Mouse (Mus musculus): ENCODE data around the gene Rhno1. TPM values are rescaled to one million over a fixed set of nuclear protein-coding genes. Genes with fewer than 3 reads are reported as not detected.

Gene Rhno1
- 9.8 and 9.9 TPM in 2 replicates for polyA plus RNA-seq (2012)

- H3K36me3 ChIP-seq (ENCODE audit: control insufficient read depth): peaks cover 72% of the 10 kb centered on the region
- TF ChIP-seq TAL1 (IDR thresholded peaks at IDR 0.05; ENCODE audit: low read length) (no peak), GATA1 (IDR thresholded peaks at IDR 0.05; ENCODE audit: low read length) (no peak)
- no peaks in the 10 kb centered on the region for H3K27me3 ChIP-seq (ENCODE audit: control insufficient read depth)
- H3K4me1 ChIP-seq (ENCODE audit: control insufficient read depth): peaks cover 56% of the 10 kb centered on the region
- no peaks in the 10 kb centered on the region for H3K9me3 ChIP-seq (ENCODE audit: control insufficient read depth, low read length)
- H3K4me3 ChIP-seq (replicated peaks): peak within 1 kb of the TSS; percentile 99
Observed at GRCm38 (mm10) chr6:128362381-128363006, at the start of gene Rhno1, which contains the start of gene Foxm1. Gene Rhno1, minus strand, starts transcription at chr6:128362911. Gene Foxm1, plus strand, starts transcription at chr6:128362967.

GRCm38 (mm10) chr6:128411115-128411514 is 48.4 kb upstream of the Rhno1 start:
- Histone ChIP-seq H3K36me3 (ENCODE audit: control insufficient read depth) (peaks cover 82% of the 10 kb centered on the region), H3K27me3 (ENCODE audit: control insufficient read depth) (no peaks in the 10 kb centered on the region), H3K4me1 (ENCODE audit: control insufficient read depth) (no peaks in the 10 kb centered on the region), H3K4me3 (replicated peaks) (no peak overlapping the region), H3K9me3 (ENCODE audit: control insufficient read depth, low read length) (no peaks in the 10 kb centered on the region)
- TF ChIP-seq TAL1 (IDR thresholded peaks at IDR 0.05; ENCODE audit: low read length) (no peak), GATA1 (IDR thresholded peaks at IDR 0.05; ENCODE audit: low read length) (no peak)

- peaks cover 79% of the 10 kb centered on the region for H3K36me3 ChIP-seq (ENCODE audit: control insufficient read depth)
Observed at GRCm38 (mm10) chr6:128410305-128410704, 47.6 kb upstream of the Rhno1 start.

GRCm38 (mm10) chr6:128408544-128409125 is 45.9 kb upstream of the Rhno1 start:
- no peak overlapping the region for H3K4me3 ChIP-seq (replicated peaks)
- no peaks in the 10 kb centered on the region for H3K4me1 ChIP-seq (ENCODE audit: control insufficient read depth)
- TF ChIP-seq GATA1 (IDR thresholded peaks at IDR 0.05; ENCODE audit: low read length) (no peak), TAL1 (IDR thresholded peaks at IDR 0.05; ENCODE audit: low read length) (no peak)
- peaks cover 69% of the 10 kb centered on the region for H3K36me3 ChIP-seq (ENCODE audit: control insufficient read depth)
- H3K9me3 ChIP-seq (ENCODE audit: control insufficient read depth, low read length): no peaks in the 10 kb centered on the region
- no peaks in the 10 kb centered on the region for H3K27me3 ChIP-seq (ENCODE audit: control insufficient read depth)

More at GRCm38 (mm10) chr6:128410305-128410704, 47.6 kb upstream of the Rhno1 start:
- Histone ChIP-seq H3K9me3 (ENCODE audit: control insufficient read depth, low read length) (no peaks in the 10 kb centered on the region), H3K4me3 (replicated peaks) (no peak overlapping the region), H3K4me1 (ENCODE audit: control insufficient read depth) (no peaks in the 10 kb centered on the region), H3K27me3 (ENCODE audit: control insufficient read depth) (no peaks in the 10 kb centered on the region)
- TF ChIP-seq GATA1 (IDR thresholded peaks at IDR 0.05; ENCODE audit: low read length) (no peak), TAL1 (IDR thresholded peaks at IDR 0.05; ENCODE audit: low read length) (no peak)

- TF ChIP-seq TAL1 (IDR thresholded peaks at IDR 0.05; ENCODE audit: low read length) (no peak), GATA1 (IDR thresholded peaks at IDR 0.05; ENCODE audit: low read length) (no peak)
- Histone ChIP-seq H3K27me3 (ENCODE audit: control insufficient read depth) (no peaks in the 10 kb centered on the region), H3K9me3 (ENCODE audit: control insufficient read depth, low read length) (no peaks in the 10 kb centered on the region), H3K4me1 (ENCODE audit: control insufficient read depth) (no peaks in the 10 kb centered on the region), H3K36me3 (ENCODE audit: control insufficient read depth) (peaks cover 32% of the 10 kb centered on the region), H3K4me3 (replicated peaks) (no peak overlapping the region)
Observed at GRCm38 (mm10) chr6:128404708-128405107, 42.0 kb upstream of the Rhno1 start.

GRCm38 (mm10) chr6:128399421-128400185 is 36.9 kb upstream of the Rhno1 start:
- no peaks in the 10 kb centered on the region for H3K9me3 ChIP-seq (ENCODE audit: control insufficient read depth, low read length)
- TF ChIP-seq GATA1 (IDR thresholded peaks at IDR 0.05; ENCODE audit: low read length): no peak
- no peak for TF ChIP-seq TAL1 (IDR thresholded peaks at IDR 0.05; ENCODE audit: low read length)
- H3K4me1 ChIP-seq (ENCODE audit: control insufficient read depth): no peaks in the 10 kb centered on the region
- no peaks in the 10 kb centered on the region for H3K27me3 ChIP-seq (ENCODE audit: control insufficient read depth)
- no peaks in the 10 kb centered on the region for H3K36me3 ChIP-seq (ENCODE audit: control insufficient read depth)
- no peak overlapping the region for H3K4me3 ChIP-seq (replicated peaks)

- Histone ChIP-seq H3K4me1 (ENCODE audit: control insufficient read depth) (no peaks in the 10 kb centered on the region), H3K4me3 (replicated peaks) (no peak within 1 kb of the TSS), H3K36me3 (ENCODE audit: control insufficient read depth) (no peaks in the 10 kb centered on the region), H3K9me3 (ENCODE audit: control insufficient read depth, low read length) (no peaks in the 10 kb centered on the region), H3K27me3 (ENCODE audit: control insufficient read depth) (no peaks in the 10 kb centered on the region)
- TF ChIP-seq TAL1 (IDR thresholded peaks at IDR 0.05; ENCODE audit: low read length): no peak
- TF ChIP-seq GATA1 (IDR thresholded peaks at IDR 0.05; ENCODE audit: low read length): no peak
Observed at GRCm38 (mm10) chr6:128398996-128399395, 36.3 kb upstream of the Rhno1 start, which contains the start of gene Nrip2. Gene Nrip2, plus strand, starts transcription at chr6:128399296.

- Histone ChIP-seq H3K9me3 (ENCODE audit: control insufficient read depth, low read length) (no peaks in the 10 kb centered on the region), H3K36me3 (ENCODE audit: control insufficient read depth) (no peaks in the 10 kb centered on the region), H3K4me1 (ENCODE audit: control insufficient read depth) (no peaks in the 10 kb centered on the region), H3K4me3 (replicated peaks) (no peak overlapping the region), H3K27me3 (ENCODE audit: control insufficient read depth) (no peaks in the 10 kb centered on the region)
- TF ChIP-seq GATA1 (IDR thresholded peaks at IDR 0.05; ENCODE audit: low read length) (no peak), TAL1 (IDR thresholded peaks at IDR 0.05; ENCODE audit: low read length) (no peak)
Observed at GRCm38 (mm10) chr6:128397574-128398261, 35.0 kb upstream of the Rhno1 start.
